In genomic region chr1:191956261-191956660, GRCm38 (mm10) we compare ENCODE assay signal across 9 mouse cellular contexts. TPM values are rescaled to one million over a fixed set of nuclear protein-coding genes. Genes with fewer than 3 reads are reported as not detected.
A peak's percentile ranks its signal among the peaks of the same experiment; 100 is the strongest.
DNase-seq lines count a peak whose midpoint lies in the region; ATAC-seq and TF ChIP-seq lines count a peak whose summit lies in the region.
"Had no signal": no experiment of that assay in that cellular context is flagged by ENCODE, and none has a peak within 500 bp of the region (broad histone marks: within the 10 kb centered on the region; RNA-seq: fewer than 3 reads in every experiment).

No protein-coding gene starts in this region.

- H3K27ac ChIP-seq in liver, postnatal 0 days (ENCODE audit: low read depth): peak overlapping the region; percentile 88
- H3K27ac ChIP-seq in midbrain, embryonic 15.5 days: no peak overlapping the region
- H3K27ac ChIP-seq: limb, embryonic 12.5 days had no signal

- WGBS in liver, postnatal 0 days (ENCODE audit: insufficient replicate concordance): 36% methylated on average over 3 of the region's 3 CpGs
- WGBS in midbrain, embryonic 15.5 days: 67% methylated on average over 3 of the region's 3 CpGs

- no peaks in the 10 kb centered on the region for H3K36me3 ChIP-seq in liver, postnatal 0 days (replicated peaks; ENCODE audit: insufficient read depth, low read length)
- H3K36me3 ChIP-seq in midbrain, embryonic 15.5 days (replicated peaks): no peaks in the 10 kb centered on the region
- H3K36me3 ChIP-seq: limb, embryonic 12.5 days had no signal

- H3K4me2 ChIP-seq in liver, postnatal 0 days (ENCODE audit: low read depth, low read length): peak overlapping the region; percentile 60
- no peak overlapping the region for H3K4me2 ChIP-seq in midbrain, embryonic 15.5 days
- H3K4me2 ChIP-seq: limb, embryonic 12.5 days had no signal

- peak; percentile 22 for DNase-seq in thymus, postnatal 14 days
- DNase-seq in thymus, postnatal 10 days (ENCODE audit: low spot score in 2 of 2): no peak
- DNase-seq in liver, postnatal 0 days: no peak
- DNase-seq in B cell, adult 2 months: no peak
- DNase-seq in urinary bladder, postnatal 14 days (ENCODE audit: low spot score): no peak
- no peak for DNase-seq in adipocyte (ENCODE audit: low spot score)

- TF ChIP-seq EP300 in liver, postnatal 0 days (IDR thresholded peaks at IDR 0.05; ENCODE audit: low read depth): no peak

- H3K4me3 ChIP-seq in liver, postnatal 0 days (ENCODE audit: low read depth, low read length): peak overlapping the region; percentile 11; the same call in 1 of the 2 replicates
- H3K4me3 ChIP-seq in midbrain, embryonic 15.5 days: no peak overlapping the region
- H3K4me3 ChIP-seq: limb, embryonic 12.5 days had no signal

- no peaks in the 10 kb centered on the region for H3K27me3 ChIP-seq in liver, postnatal 0 days (ENCODE audit: insufficient read depth, low read length)
- H3K27me3 ChIP-seq in midbrain, embryonic 15.5 days (replicated peaks): no peaks in the 10 kb centered on the region
- H3K27me3 ChIP-seq: limb, embryonic 12.5 days had no signal

- no peak for TF ChIP-seq CTCF in liver, postnatal 0 days (IDR thresholded peaks at IDR 0.05; ENCODE audit: low read depth)

- H3K4me1 ChIP-seq in liver, postnatal 0 days (ENCODE audit: insufficient read depth): peaks cover 35% of the 10 kb centered on the region
- H3K4me1 ChIP-seq in midbrain, embryonic 15.5 days: no peaks in the 10 kb centered on the region
- H3K4me1 ChIP-seq: limb, embryonic 12.5 days had no signal

- H3K9me3 ChIP-seq in liver, postnatal 0 days (ENCODE audit: low read length): no peaks in the 10 kb centered on the region
- no peaks in the 10 kb centered on the region for H3K9me3 ChIP-seq in midbrain, embryonic 15.5 days
- H3K9me3 ChIP-seq: limb, embryonic 12.5 days had no signal

- peak; percentile 51 to 53 for ATAC-seq in hematopoietic stem cell, adult 5-6 weeks (replicated peaks in 1 of 2; ENCODE audit: insufficient read depth in 1 of 2, low FRiP score in 2 of 2, low TSS enrichment in 1 of 2, low read depth in 1 of 2, poor library complexity in 2 of 2, severe bottlenecking in 2 of 2)
- ATAC-seq in liver, postnatal 0 days: peak; percentile 46
- ATAC-seq in midbrain, embryonic 15.5 days (replicated peaks): no peak

- H3K9ac ChIP-seq in liver, postnatal 0 days (replicated peaks): peak overlapping the region; percentile 67
- H3K9ac ChIP-seq in midbrain, embryonic 15.5 days: no peak overlapping the region
- H3K9ac ChIP-seq: limb, embryonic 12.5 days had no signal

RNA-seq across cellular contexts. Expression of gene Rd3, which starts 20.9 kb away (rescaled TPM):
- not detected in 2 replicates for total RNA-seq in hematopoietic stem cell, adult 5-6 weeks (2017)
- polyA plus RNA-seq in liver, postnatal 0 days (2015; fragmentation: Nextera tagmentation; extraction: Ambion mirVana): 0.09 and 0.12 TPM in 2 replicates
- polyA plus RNA-seq in midbrain, embryonic 15.5 days (2015; fragmentation: Nextera tagmentation; extraction: Ambion mirVana): 2.9 and 3.1 TPM in 2 replicates

RNA-seq across cellular contexts. Expression of gene Slc30a1, which starts 49.7 kb away (rescaled TPM):
- total RNA-seq in hematopoietic stem cell, adult 5-6 weeks (2017): 5.7 and 6.5 TPM in 2 replicates
- polyA plus RNA-seq in liver, postnatal 0 days (2015; fragmentation: Nextera tagmentation; extraction: Ambion mirVana): 4.3 and 7.0 TPM in 2 replicates
- 3.7 and 4.3 TPM in 2 replicates for polyA plus RNA-seq in midbrain, embryonic 15.5 days (2015; fragmentation: Nextera tagmentation; extraction: Ambion mirVana)
